Mouse (Mus musculus) spleen, postnatal 10 days (tissue): Measurements from ENCODE around the gene Inpp5f.
A peak's percentile ranks its signal among the peaks of the same experiment; 100 is the strongest.
"Not testable (repeated sequence)": the region's sequence is repeated elsewhere in the genome, so short reads cannot be mapped to it uniquely, and the experiment has no call there.

ENCODE experiments used
- DNase-seq, 2 experiments: peaks; one replicate each; pipeline ENCODE4 v3.0.0; 2021 to 2022; ENCODE audit warnings: low spot score in 2 of 2

Inpp5f gene

DNA sequence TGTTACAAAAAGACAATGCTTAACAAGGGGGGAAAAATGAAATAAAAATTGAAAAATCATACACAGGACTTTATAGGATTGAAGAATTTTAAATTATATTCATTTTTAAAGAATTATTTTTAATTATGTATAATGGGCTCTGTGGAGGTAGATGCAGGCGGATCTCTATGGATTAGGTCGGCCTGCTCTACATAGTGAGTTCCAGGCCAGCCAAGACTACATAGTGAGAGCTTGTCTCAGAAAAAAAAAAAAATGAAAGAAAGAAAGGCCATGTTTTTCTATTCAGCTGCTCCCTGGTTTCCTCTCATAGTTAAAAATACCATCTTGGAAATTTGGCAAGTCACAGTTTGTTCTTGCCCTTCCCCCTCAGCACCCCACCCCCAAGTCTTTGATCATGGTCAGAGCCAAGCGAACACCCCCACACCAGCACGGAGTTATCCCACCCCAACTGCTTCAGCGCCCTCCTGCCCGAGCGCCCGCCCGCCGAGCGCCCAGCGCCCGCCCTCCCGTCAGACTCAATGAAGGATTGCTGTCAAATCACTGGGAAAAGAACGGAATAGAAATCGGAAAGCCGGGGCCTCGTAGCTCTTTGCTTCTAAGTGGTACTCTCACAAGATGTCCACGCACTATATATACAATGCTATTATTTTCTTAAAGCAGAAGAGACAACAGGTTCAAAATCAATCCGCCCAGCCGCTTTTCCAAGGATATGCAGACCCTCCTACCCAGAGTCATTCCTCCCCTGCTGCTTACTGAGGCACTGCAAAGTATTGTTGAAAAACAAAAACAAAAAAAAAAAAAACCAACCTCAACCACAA, 18.8 kb upstream of the Inpp5f start:
- no peak for DNase-seq

DNA sequence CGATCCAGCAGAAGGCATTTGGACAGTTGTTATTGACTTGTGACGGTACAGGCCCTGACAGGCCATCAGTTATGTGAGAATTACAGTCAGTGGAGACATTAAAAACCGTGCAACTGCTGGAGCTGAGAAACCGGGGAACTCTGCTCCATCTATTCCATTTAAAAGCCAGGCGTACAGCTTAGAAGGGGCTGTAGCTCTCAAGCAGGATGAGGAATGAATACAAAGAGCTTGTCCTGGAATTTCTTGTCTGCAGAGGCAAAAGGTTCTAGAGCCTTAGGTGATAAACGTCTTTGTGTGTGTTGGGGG, 18.2 kb upstream of the Inpp5f start:
- DNase-seq, result no peak

DNA sequence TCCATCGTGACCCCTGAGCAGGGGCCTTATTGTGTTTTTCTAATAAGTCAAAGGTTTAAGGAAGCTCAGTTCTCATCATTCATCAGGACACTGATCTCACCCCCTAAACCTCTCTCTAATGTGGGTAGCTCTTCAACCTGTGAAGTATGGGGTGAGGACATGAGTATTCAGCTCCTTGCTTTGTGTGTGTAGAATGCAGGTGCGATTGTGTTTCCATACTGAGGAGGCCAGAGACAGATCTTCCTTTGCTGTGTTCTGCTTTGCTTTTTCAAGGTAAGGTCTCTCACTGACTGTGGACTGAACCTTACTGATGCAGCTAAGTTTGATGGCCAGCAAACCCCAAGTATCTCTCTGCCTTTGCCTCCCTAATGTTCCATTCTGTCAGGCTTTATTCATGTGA, 14.9 kb upstream of the Inpp5f start:
- DNase-seq, result no peak

DNA sequence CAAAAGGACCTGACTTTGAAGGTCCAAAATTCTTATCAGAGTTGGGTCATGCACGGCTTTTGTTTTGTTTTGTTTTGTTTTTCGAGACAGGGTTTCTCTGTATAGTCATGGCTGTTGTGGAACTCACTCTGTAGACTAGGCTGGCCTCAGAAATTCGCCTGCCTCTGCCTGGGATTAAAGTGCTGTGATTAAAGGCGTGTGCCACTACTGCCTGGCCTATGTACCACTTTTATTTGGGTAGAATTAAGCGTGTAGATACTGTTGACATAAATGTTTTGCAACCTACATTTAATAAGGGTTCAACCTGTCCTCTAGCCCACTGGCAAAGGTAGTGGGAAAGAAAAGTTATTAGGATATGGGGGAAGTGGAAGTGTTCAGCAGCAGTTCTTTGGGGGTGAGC, 12.1 kb upstream of the Inpp5f start:
- DNase-seq, result no peak

DNA sequence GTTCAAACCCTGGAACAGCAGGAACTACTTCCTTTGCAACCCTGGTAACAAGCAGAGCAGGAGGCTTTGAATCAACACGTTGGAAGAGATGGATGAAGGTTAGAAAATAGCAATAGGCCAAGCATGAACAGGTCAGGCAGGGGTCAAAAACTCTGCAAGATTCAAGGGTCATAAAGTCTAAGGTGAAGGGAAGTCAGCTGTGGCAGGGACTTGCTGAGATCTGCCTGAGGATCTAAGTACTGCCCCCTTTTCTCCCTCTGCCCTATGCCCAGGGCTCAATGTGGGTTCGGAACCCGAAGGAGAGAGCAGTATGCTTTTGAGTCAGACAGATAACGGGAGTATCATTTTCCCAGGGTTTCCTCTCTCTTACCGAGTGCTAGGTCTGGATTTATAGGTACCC, 9.3 kb upstream of the Inpp5f start:
- no peak for DNase-seq

DNA sequence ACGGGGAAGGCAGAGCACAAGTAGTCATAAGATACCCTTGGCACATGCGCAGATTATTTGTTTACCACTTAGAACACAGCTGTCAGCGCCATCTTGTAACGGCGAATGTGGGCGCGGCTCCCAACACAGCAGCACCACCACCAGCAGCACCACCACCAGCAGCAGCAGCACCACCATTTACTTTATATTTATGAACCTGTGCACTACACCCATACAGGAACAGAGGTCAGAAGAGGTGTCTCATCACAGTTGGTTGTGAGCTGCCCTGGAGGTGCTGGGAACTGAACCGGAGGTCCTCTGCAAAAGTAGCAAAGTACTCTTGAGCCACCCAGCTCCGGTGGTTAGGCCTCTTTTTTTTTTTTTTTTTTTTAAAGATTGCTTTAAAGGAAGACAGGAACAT, 1.2 kb upstream of the Inpp5f start:
- DNase-seq, result not testable (repeated sequence)

DNA sequence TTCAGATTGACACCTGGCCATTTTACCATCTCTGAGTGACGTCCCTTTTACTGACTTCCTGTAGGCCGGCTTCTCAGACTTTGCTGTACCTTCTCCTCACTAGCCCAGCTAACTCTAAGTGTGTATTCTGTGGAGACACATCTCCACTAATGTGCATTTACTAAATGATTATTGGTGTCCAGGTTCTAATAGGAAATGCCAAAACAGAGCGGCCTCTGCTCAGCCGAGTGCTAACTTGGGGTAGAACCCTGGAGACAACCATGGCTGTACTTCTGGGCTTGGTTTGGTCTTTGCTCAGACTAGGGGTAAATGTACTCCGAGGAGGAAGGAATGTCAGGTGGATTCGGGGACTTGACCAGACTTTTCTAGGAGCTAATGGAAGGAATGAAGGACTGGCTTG, 638 bp upstream of the Inpp5f start:
- DNase-seq, result no peak

DNA sequence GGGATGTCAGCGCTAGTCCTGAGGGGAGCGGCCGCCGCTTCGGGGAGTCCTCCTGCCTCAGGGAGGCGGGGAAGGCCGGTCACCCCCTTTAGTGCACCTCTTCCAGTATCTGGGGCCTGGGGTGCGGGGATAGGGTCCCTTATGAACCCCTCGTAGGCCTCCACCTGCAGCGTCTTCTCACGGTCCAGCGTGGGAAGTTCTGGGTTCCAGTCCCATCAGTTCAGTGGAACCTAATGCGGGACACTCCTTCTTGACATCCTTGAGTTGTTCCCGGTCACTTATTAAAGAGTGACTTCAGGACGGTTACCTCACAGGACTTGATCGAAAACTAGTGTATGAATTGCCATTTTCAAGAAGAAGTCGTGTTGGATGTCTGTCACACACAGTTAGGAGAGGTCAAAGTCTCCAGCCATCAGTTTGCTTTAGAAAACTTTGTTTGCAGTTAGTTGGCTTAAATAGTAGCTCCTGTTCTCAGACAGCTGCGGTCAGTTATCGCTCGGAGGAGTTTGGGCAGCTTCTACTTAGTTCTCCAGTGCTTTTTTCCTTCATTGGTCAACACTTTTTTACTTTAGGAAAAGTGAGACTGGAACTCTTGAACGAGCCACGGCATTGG, 777 bp downstream of the Inpp5f start:
- DNase-seq, result no peak

DNA sequence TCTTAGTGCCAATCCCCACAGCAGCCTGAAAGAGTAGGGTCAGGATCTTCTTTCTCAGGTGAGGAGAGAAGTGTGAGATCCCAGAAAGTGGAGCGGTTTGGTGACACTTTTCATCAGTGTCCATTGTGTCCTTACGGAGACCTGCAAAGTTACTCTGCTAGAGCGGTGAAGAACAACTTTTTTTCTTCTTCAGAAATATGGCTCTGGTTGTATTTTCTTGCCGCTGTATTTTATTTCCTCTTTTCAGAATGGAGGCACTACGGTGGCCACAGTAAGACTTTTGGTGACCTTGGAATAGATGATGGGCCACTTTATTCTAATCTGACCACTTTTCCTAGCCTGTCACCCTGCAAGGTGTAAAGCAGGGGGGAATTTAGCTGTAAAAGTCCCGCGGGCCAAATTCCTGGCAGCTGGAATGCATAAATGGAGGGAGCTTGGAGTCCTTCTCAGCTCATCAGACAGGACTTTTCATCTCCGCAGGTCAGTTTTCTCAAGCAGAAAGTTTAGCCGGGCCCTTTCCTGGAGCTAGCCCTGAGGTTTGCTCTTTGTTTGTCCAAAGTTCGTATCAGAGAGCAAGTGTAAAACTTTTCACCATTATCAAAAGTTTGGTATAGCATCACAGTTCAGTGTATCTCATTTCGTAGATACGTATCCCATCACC, 1.5 kb downstream of the Inpp5f start:
- no peak for DNase-seq

DNA sequence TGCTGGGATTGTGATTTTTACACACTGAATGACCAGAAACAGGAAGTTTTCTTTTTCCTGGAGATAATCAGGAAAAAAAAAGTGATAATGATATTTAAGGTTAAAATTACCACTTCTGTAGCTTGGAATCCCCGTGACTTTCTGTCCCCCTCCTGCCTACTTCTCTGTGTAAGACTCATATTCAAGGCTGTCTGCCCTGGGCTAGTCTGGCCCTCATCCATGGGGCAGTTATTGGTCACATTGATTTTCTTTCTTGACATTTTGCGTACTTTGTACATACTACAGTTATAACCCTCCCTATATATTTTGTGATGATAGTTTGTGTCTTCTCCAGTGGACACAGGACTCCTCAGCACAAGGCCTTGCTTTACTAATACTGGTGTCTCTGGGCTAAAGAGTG, 2.5 kb downstream of the Inpp5f start:
- no peak for DNase-seq

DNA sequence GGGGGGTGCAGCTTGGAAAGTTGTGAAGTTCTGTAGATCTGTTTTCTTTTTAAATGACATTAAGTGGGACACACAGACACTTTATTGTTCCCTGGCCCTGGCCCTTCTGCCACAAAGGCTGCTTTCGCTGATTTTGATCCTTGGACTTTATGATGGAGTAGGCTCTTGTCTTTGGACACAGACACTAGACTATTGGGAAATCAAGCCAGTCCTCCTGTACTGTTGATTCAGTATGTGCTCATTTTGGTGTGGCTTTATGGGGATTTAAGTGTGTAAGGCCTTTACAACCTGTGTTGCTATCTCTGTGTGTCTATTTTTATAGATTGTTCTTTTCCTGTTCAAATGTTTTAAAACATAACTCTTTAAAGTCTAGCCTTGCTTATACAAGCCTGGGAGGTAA, 6.5 kb downstream of the Inpp5f start:
- DNase-seq, result no peak

DNA sequence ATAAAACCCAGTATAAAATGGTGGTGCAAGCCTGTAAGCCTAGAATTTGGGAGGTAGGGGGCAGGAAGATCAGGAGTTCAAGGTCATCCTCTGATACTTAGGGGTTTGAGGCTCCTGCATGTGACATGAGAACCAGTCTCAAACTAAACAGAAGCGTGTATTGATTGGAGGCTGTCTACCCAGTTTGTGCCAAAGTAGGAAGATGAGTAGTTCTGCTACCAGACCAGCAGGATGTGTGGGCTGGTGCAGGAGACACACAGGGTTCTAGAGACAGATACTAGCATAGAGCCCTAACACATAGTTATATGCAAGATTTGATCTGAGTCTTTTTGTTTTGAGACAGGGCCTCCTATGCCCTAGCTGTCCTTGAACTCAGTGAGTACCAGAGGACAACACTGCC, 9.1 kb downstream of the Inpp5f start:
- no peak for DNase-seq

DNA sequence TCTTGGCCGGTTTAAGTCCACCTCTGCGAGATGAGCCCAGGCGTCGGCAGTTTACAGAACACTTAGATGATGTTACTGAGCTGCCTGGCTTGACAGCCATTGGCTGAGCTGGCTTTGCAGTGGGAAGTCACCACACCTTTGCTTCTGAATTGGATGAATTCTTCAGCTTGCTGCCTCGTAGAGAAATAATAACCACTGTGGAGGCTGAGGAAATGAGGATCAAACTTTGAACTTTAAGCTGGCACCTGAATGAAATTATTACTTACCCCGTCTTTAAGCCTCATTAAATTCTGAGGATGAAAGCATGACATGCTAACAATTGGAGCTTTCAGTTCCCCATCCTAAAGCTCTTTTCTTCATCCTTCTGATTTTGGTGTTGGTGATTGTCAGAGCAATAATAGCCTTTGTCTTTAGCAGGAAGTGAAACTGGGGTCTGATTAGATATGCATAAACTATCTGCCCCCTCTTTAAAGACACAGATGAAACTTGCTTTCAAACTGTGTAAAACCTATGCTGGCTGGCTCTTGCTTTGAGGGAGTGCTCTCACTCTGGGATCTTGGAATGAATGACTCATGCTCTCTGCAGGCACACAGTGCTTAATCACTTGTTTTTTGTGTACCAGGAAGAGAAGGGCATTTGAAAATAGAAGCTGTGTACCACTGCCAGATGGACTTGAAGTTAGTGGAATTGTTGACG, 11.3 kb downstream of the Inpp5f start:
- DNase-seq, result no peak

DNA sequence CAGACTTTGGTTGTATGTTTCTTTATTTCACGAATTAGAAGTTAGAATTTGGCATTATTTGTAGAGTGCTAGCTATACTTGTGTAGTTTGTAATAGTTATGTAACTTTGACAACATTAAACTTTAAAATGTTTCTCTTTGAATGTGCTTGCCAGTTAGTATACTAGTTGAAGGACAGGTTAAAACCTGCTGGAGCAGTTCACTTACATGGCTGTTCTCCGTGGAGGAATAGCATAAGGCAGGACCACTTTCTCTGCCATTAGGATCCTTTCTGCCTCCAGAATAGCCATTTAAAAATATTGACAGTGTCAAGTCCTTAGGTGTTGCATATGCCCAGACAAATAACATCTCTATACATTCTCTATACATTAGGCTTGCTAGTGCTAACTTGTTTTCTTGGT, 11.9 kb downstream of the Inpp5f start:
- DNase-seq, result no peak

DNA sequence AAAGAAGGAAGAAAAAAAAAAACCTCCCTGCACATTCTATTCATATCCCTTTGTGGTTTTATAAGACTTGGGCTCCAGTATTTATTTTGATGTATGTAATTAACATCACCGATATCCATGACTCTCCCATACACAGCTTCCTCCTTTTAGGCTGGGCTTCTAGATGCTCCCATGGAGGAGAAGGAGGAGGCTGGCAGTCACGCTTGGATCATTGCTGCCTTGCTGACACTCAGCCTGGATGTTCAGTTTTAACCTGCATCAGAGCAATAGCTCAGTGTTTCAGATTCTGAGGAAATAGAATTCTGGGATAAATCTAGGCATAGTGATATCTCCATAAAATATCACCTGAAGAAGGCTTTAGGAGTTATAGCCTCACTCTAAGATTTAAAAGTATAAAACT, 14.3 kb downstream of the Inpp5f start:
- no peak for DNase-seq

DNA sequence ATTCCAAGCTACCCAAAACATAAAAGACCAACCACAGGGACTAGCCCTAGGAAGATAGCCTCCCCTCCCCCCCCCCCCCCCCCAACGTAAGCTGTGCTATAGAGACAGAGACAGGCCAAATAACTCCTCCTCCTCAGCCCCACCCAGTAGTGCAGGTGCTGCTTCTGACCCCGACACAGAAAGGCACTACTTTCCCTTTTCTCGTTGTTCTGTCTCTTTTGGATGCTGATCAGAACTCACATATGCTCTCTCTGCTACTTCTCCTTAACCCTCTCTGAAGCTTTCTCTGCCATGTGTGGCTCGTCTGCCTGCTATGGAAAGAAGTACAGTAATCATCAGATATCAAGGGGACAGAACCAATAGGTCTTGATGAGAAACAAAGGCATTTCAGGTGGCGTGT, 15.5 kb downstream of the Inpp5f start:
- DNase-seq, result no peak

DNA sequence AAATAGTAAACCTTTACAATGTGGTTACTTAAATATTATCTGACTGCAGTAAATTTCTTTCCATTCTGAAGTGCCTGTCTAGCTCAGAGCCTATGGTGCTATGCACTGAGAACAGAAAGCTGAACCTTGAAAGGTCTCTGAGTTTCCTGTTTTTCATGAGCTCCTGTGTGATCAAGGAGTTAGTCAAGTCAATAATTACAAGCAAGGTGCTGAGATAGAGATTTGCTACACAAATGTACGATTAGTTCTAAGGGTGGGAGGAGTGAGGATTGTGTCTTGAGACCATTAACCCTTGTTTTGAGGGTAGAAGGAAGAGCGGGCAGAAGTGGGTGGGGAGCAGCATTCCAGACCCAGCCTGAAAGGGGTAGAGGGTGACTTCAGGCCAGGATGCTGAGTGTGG, 16.1 kb downstream of the Inpp5f start:
- no peak for DNase-seq

DNA sequence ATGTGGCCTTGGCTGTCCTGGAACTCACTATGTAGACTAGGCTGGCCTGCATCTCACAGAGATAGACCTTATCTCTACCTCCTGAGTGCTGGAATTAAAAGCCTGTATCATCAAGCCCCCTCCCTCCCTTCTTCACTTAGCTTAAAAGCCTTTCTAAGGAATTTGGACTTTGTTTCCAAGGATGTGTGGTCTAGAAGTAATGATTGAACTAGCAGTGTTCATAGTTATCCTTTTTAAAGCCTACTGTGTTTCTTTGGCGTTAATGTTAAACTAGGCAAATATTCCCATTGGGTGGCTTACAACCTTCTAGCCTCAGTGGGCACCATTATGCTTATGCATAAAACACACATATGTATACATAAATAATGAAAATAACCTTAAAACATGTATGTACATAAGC, 16.6 kb downstream of the Inpp5f start:
- DNase-seq, result no peak

DNA sequence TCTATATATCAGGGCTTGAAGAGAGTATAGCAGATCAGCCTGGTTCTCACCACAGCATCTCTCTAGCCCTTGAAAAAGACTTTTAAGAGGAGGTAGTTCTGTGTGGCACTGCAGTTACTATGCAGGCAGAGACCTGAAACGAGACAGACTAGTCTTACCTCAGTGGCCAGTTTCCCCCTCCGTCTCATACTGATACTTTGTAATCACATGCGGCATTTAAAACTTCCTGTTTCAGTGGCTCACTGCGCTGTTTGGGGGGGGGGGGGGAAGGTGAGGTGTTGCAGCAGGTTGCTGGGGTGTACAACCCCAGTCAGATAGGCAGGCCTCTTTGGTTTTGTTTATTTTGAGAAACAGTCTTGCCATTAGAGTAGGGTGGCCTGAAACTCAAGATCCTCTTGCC, 22.0 kb downstream of the Inpp5f start:
- peak in 1 of 2 experiments; percentile 52 for DNase-seq

DNA sequence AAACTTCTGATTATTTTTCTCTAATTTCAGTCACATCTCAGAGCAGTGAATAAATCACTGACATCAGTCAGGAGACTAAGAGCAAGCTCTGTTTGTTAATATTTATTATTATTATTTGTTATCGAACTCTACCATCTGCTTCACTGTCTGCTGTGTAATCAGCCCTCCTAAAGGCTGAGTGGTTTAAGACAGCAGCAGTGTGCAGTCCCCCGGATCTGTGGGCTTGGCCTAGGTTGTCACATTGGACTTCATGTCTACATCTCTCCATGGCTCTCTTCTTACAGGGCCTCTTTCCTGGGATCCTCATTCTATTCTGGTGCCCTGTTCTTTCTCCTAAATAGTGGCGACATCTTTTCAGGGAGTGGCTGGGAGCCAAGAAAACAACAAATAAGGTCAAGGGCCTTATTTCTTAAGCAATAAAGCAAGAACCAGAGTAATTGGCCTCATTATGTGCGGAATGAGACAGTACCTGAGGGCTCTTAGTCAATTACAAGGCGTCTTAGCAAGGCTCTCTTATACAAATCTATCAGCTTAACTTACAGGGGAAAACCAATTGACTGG, 28.9 kb downstream of the Inpp5f start:
- DNase-seq, result no peak

DNA sequence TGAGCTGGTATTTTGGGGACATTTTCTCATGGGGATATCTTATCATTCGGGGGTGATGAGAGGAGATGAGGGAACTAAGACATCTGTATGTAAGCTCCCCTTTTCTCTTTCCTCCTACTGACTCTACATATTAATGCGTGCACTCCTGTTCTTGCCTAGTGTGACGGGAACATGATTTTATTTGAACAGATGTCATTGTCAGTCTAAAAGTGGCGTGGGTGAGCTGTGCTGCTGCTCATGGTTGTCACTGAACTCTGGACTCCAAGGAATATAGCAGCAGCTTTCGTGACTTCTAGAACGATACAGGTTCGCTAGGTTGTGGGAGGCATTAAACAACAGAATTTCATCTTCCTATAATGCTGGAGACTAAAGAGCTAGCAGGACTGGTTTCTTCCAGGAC, 30.4 kb downstream of the Inpp5f start:
- DNase-seq, result no peak

DNA sequence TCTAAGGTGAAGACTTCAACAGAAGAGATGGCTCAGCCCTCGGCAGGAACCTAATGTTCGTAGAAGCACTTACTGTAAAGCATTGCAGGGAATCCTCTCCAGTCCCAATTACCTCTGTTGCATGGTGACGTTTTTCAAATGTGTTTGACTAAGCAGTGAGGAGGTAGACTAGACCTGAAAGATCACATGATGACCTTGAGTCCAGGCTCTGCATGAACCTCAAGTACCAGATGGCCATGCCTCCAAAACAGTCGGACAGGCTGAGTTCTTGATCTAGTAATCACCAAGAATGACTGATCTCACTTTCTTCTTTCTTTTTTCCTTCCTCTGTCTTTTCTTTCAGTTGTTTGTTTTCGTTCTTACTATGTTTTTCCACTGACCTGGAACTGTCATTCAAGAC, 31.3 kb downstream of the Inpp5f start:
- no peak for DNase-seq
